Mouse (Mus musculus): ENCODE data around the gene Tmeff2. TPM values are rescaled to one million over a fixed set of nuclear protein-coding genes. Genes with fewer than 3 reads are reported as not detected.
"Not testable (repeated sequence)": the region's sequence is repeated elsewhere in the genome, so short reads cannot be mapped to it uniquely, and the experiment has no call there.

Gene Tmeff2
- polyA plus RNA-seq (2012; rRNA removed) (0.17 and 0.29 TPM in 2 replicates), polyA plus RNA-seq (2014; fragmentation: Nextera tagmentation; extraction: Ambion mirVana) (0.38 and 0.41 TPM in 2 replicates)

- ATAC-seq (ENCODE audit: insufficient read depth); H3K27me3 ChIP-seq (ENCODE audit: control insufficient read depth, insufficient read depth, low read length): not testable (repeated sequence)
Observed at GRCm38 (mm10) chr1:50900386-50900785, at the start of gene Tmeff2. Gene Tmeff2 (plus strand): TSS chr1:50900647.

GRCm38 (mm10) chr1:50861515-50861914 lies 38.9 kb upstream of the Tmeff2 start:
- Histone ChIP-seq H3K27me3 (ENCODE audit: control insufficient read depth, insufficient read depth, low read length) (no peaks in the 10 kb centered on the region), H3K4me2 (ENCODE audit: low read depth) (no peak overlapping the region), H3K9ac (replicated peaks) (no peak overlapping the region), H3K9me3 (ENCODE audit: control insufficient read depth, low read length) (no peaks in the 10 kb centered on the region), H3K4me1 (replicated peaks; ENCODE audit: control insufficient read depth in 2 of 2, insufficient read depth in 2 of 2, low read length in 1 of 2) (no peaks in the 10 kb centered on the region), H3K27ac (no peak overlapping the region), H3K36me3 (replicated peaks; ENCODE audit: control insufficient read depth, insufficient read depth, low read depth) (no peaks in the 10 kb centered on the region), H3K4me3 (ENCODE audit: insufficient read depth in 1 of 2, low read depth in 2 of 2, low read length in 2 of 2) (no peak overlapping the region)
- DNase-seq (ENCODE audit: low read depth in 3 of 3, low spot score in 3 of 3) (no peak), ATAC-seq (ENCODE audit: insufficient read depth) (no peak)
- TF ChIP-seq CTCF (IDR thresholded peaks at IDR 0.05; ENCODE audit: low read depth) (no peak), EP300 (IDR thresholded peaks at IDR 0.05; ENCODE audit: low read depth) (no peak)
- 69% methylated on average over 2 of the region's 2 CpGs for WGBS (ENCODE audit: insufficient replicate concordance)

More at GRCm38 (mm10) chr1:50900386-50900785, at the start of gene Tmeff2:
- H3K36me3 ChIP-seq (replicated peaks; ENCODE audit: control insufficient read depth, insufficient read depth, low read depth); H3K9me3 ChIP-seq (ENCODE audit: control insufficient read depth, low read length); H3K9ac ChIP-seq (replicated peaks); DNase-seq (ENCODE audit: low read depth in 3 of 3, low spot score in 3 of 3); H3K4me3 ChIP-seq (ENCODE audit: insufficient read depth in 1 of 2, low read depth in 2 of 2, low read length in 2 of 2); H3K4me1 ChIP-seq (replicated peaks; ENCODE audit: control insufficient read depth in 2 of 2, insufficient read depth in 2 of 2, low read length in 1 of 2); H3K27ac ChIP-seq; H3K4me2 ChIP-seq (ENCODE audit: low read depth): not testable (repeated sequence)
- WGBS (ENCODE audit: insufficient replicate concordance), result 69% methylated on average over 9 of the region's 9 CpGs

GRCm38 (mm10) chr1:50897696-50898095 lies 2.8 kb upstream of the Tmeff2 start:
- WGBS (ENCODE audit: insufficient replicate concordance), result 67% methylated on average over 6 of the region's 6 CpGs

GRCm38 (mm10) chr1:50924838-50925355 lies 24.4 kb downstream of the Tmeff2 start:
- DNase-seq (ENCODE audit: low read depth in 3 of 3, low spot score in 3 of 3) (no peak), ATAC-seq (ENCODE audit: insufficient read depth) (no peak)
- Histone ChIP-seq H3K9ac (replicated peaks) (no peak overlapping the region), H3K36me3 (replicated peaks; ENCODE audit: control insufficient read depth, insufficient read depth, low read depth) (no peaks in the 10 kb centered on the region), H3K9me3 (ENCODE audit: control insufficient read depth, low read length) (no peaks in the 10 kb centered on the region), H3K27me3 (ENCODE audit: control insufficient read depth, insufficient read depth, low read length) (peaks cover 42% of the 10 kb centered on the region), H3K4me3 (ENCODE audit: insufficient read depth in 1 of 2, low read depth in 2 of 2, low read length in 2 of 2) (no peak overlapping the region), H3K4me1 (replicated peaks; ENCODE audit: control insufficient read depth in 2 of 2, insufficient read depth in 2 of 2, low read length in 1 of 2) (no peaks in the 10 kb centered on the region), H3K4me2 (ENCODE audit: low read depth) (no peak overlapping the region), H3K27ac (no peak overlapping the region)
- 27% methylated on average over 5 of the region's 5 CpGs for WGBS (ENCODE audit: insufficient replicate concordance)
- TF ChIP-seq CTCF (IDR thresholded peaks at IDR 0.05; ENCODE audit: low read depth), result no peak
- no peak for TF ChIP-seq EP300 (IDR thresholded peaks at IDR 0.05; ENCODE audit: low read depth)

More at GRCm38 (mm10) chr1:50897696-50898095, 2.8 kb upstream of the Tmeff2 start:
- no peak for TF ChIP-seq CTCF (IDR thresholded peaks at IDR 0.05; ENCODE audit: low read depth)
- TF ChIP-seq EP300 (IDR thresholded peaks at IDR 0.05; ENCODE audit: low read depth), result no peak
- ATAC-seq (ENCODE audit: insufficient read depth) (no peak), DNase-seq (ENCODE audit: low read depth in 3 of 3, low spot score in 3 of 3) (no peak)
- no peak overlapping the region for H3K4me3 ChIP-seq (ENCODE audit: insufficient read depth in 1 of 2, low read depth in 2 of 2, low read length in 2 of 2)
- H3K27me3 ChIP-seq (ENCODE audit: control insufficient read depth, insufficient read depth, low read length), result no peaks in the 10 kb centered on the region
- H3K36me3 ChIP-seq (replicated peaks; ENCODE audit: control insufficient read depth, insufficient read depth, low read depth), result no peaks in the 10 kb centered on the region
- no peak overlapping the region for H3K4me2 ChIP-seq (ENCODE audit: low read depth)
- H3K4me1 ChIP-seq (replicated peaks; ENCODE audit: control insufficient read depth in 2 of 2, insufficient read depth in 2 of 2, low read length in 1 of 2), result no peaks in the 10 kb centered on the region
- no peak overlapping the region for H3K9ac ChIP-seq (replicated peaks)
- H3K27ac ChIP-seq, result no peak overlapping the region
- H3K9me3 ChIP-seq (ENCODE audit: control insufficient read depth, low read length), result no peaks in the 10 kb centered on the region

- Histone ChIP-seq H3K4me1 (replicated peaks; ENCODE audit: control insufficient read depth in 2 of 2, insufficient read depth in 2 of 2, low read length in 1 of 2) (no peaks in the 10 kb centered on the region), H3K36me3 (replicated peaks; ENCODE audit: control insufficient read depth, insufficient read depth, low read depth) (no peaks in the 10 kb centered on the region), H3K9ac (replicated peaks) (no peak overlapping the region), H3K27ac (no peak overlapping the region), H3K4me3 (ENCODE audit: insufficient read depth in 1 of 2, low read depth in 2 of 2, low read length in 2 of 2) (no peak overlapping the region), H3K27me3 (ENCODE audit: control insufficient read depth, insufficient read depth, low read length) (peaks cover 42% of the 10 kb centered on the region), H3K4me2 (ENCODE audit: low read depth) (no peak overlapping the region), H3K9me3 (ENCODE audit: control insufficient read depth, low read length) (no peaks in the 10 kb centered on the region)
- WGBS (ENCODE audit: insufficient replicate concordance), result 13% methylated on average over 13 of the region's 13 CpGs
- ATAC-seq (ENCODE audit: insufficient read depth), result no peak
- TF ChIP-seq EP300 (IDR thresholded peaks at IDR 0.05; ENCODE audit: low read depth) (no peak), CTCF (IDR thresholded peaks at IDR 0.05; ENCODE audit: low read depth) (no peak)
- no peak for DNase-seq (ENCODE audit: low read depth in 3 of 3, low spot score in 3 of 3)
Observed at GRCm38 (mm10) chr1:50925356-50925921, 25.0 kb downstream of the Tmeff2 start.
